ENCODE assay signal across 8 mouse cellular contexts in genomic region chr7:88206223-88206827, GRCm38 (mm10).
DNase-seq lines count a peak whose midpoint lies in the region; ATAC-seq lines count a peak whose summit lies in the region.
"Had no signal": no experiment of that assay in that cellular context is flagged by ENCODE, and none has a peak within 500 bp of the region (broad histone marks: within the 10 kb centered on the region; RNA-seq: fewer than 3 reads in every experiment).

No protein-coding gene starts in this region.

- H3K9me3 ChIP-seq in forebrain, embryonic 14.5 days (replicated peaks; ENCODE audit: control insufficient read depth, low read length), result no peaks in the 10 kb centered on the region
- H3K9me3 ChIP-seq in midbrain, embryonic 14.5 days (ENCODE audit: control insufficient read depth, low read length), result no peaks in the 10 kb centered on the region

- H3K4me3 ChIP-seq in forebrain, embryonic 14.5 days (ENCODE audit: low read depth, low read length), result no peak overlapping the region
- no peak overlapping the region for H3K4me3 ChIP-seq in midbrain, embryonic 14.5 days (replicated peaks; ENCODE audit: low read depth, low read length)

- H3K4me1 ChIP-seq in forebrain, embryonic 14.5 days (ENCODE audit: control insufficient read depth, insufficient read depth, low read length), result 0 out of 2 replicates have a peak, but pooled peaks cover 4% of the 10 kb centered on the region
- no peaks in the 10 kb centered on the region for H3K4me1 ChIP-seq in midbrain, embryonic 14.5 days (ENCODE audit: control insufficient read depth, insufficient read depth, low read length)

- no peaks in the 10 kb centered on the region for H3K27me3 ChIP-seq in forebrain, embryonic 14.5 days (replicated peaks; ENCODE audit: control insufficient read depth, insufficient read depth, low read length)
- no peaks in the 10 kb centered on the region for H3K27me3 ChIP-seq in midbrain, embryonic 14.5 days (ENCODE audit: control insufficient read depth, insufficient read depth, low read length)

- whole genome bisulfite sequencing in forebrain, embryonic 14.5 days, result 27% methylated on average over 2 of the region's 2 CpGs
- WGBS in midbrain, embryonic 14.5 days, result 45% methylated on average over 2 of the region's 2 CpGs

- H3K9ac ChIP-seq in forebrain, embryonic 14.5 days (ENCODE audit: low read length), result no peak overlapping the region
- no peak overlapping the region for H3K9ac ChIP-seq in midbrain, embryonic 14.5 days (replicated peaks; ENCODE audit: low read length)

- DNase-seq in spleen, postnatal 36 days (ENCODE audit: low spot score in 2 of 2), result peak; percentile 47 to 58
- no peak for DNase-seq in spleen, adult 18-20 months
- DNase-seq in forebrain, embryonic 14.5 days (ENCODE audit: low spot score), result no peak
- peak; percentile 4 for DNase-seq in midbrain, embryonic 14.5 days
- no peak for DNase-seq in kidney, adult 18-20 months
- no peak for DNase-seq in gastrocnemius, adult 18-20 months (ENCODE audit: low spot score)
- DNase-seq in embryo, embryonic 10 days (ENCODE audit: low spot score), result no peak
- DNase-seq: gastrocnemius, postnatal 36 days had no signal

- no peak overlapping the region for H3K4me2 ChIP-seq in forebrain, embryonic 14.5 days (ENCODE audit: low read length)
- 0 out of 2 replicates have a peak overlapping the region, but pooled peaks have one; percentile 14 for H3K4me2 ChIP-seq in midbrain, embryonic 14.5 days (ENCODE audit: low read length)

- H3K36me3 ChIP-seq in forebrain, embryonic 14.5 days (ENCODE audit: control insufficient read depth, insufficient read depth, low read length), result no peaks in the 10 kb centered on the region
- no peaks in the 10 kb centered on the region for H3K36me3 ChIP-seq in midbrain, embryonic 14.5 days (ENCODE audit: control insufficient read depth, insufficient read depth, low read length)

- H3K27ac ChIP-seq in forebrain, embryonic 14.5 days (ENCODE audit: low read depth, low read length), result peak overlapping the region; percentile 22; the same call in 1 of the 2 replicates
- H3K27ac ChIP-seq in midbrain, embryonic 14.5 days (replicated peaks; ENCODE audit: low read depth, low read length), result no peak overlapping the region

- peak; percentile 45; the same call in 1 of the 2 replicates for ATAC-seq in forebrain, embryonic 14.5 days
- no peak for ATAC-seq in midbrain, embryonic 14.5 days (ENCODE audit: low FRiP score, low TSS enrichment)

Comparison
In these comparisons a context has a peak if more than half of its experiments do, and no peak if none do; other contexts are left out.
1. DNase-seq: peak in spleen, postnatal 36 days (2 of 2) and midbrain, embryonic 14.5 days (single experiment); none in spleen, adult 18-20 months (0 of 2), forebrain, embryonic 14.5 days (single experiment), kidney, adult 18-20 months (single experiment), gastrocnemius, adult 18-20 months (single experiment) and embryo, embryonic 10 days (single experiment).